Mouse (Mus musculus): ENCODE measurements at regions not wholly inside any gene's neighbourhood (a gene's known extent, or its start where the extent isn't known, plus 50 kb on each side); places are given as distances from the start of the nearest gene placed in this dataset.

GRCm38 (mm10) chr1:155041592-155041991, 57.8 kb downstream of the Ier5 start:
- 86% methylated on average over 5 of the region's 5 CpGs for WGBS
- Histone ChIP-seq H3K4me1 (replicated peaks; ENCODE audit: control insufficient read depth, insufficient read depth, low read length) (peaks cover 29% of the 10 kb centered on the region), H3K27ac (ENCODE audit: low read depth, low read length) (no peak overlapping the region), H3K4me3 (ENCODE audit: low read depth, low read length) (no peak overlapping the region), H3K36me3 (ENCODE audit: control insufficient read depth, insufficient read depth, low read length) (no peaks in the 10 kb centered on the region), H3K27me3 (replicated peaks; ENCODE audit: control insufficient read depth, insufficient read depth, low read length) (no peaks in the 10 kb centered on the region), H3K9ac (ENCODE audit: low read depth, low read length) (no peak overlapping the region), H3K9me3 (ENCODE audit: control insufficient read depth, low read length) (no peaks in the 10 kb centered on the region), H3K4me2 (no peak overlapping the region)
- ATAC-seq (replicated peaks; ENCODE audit: low FRiP score) (no peak), DNase-seq (ENCODE audit: low spot score) (no peak)

- Histone ChIP-seq H3K9ac (ENCODE audit: low read depth, low read length) (no peak overlapping the region), H3K4me1 (replicated peaks; ENCODE audit: control insufficient read depth, insufficient read depth, low read length) (peaks cover 35% of the 10 kb centered on the region), H3K27me3 (replicated peaks; ENCODE audit: control insufficient read depth, insufficient read depth, low read length) (no peaks in the 10 kb centered on the region), H3K27ac (ENCODE audit: low read depth, low read length) (peak overlapping the region; percentile 34), H3K4me2 (no peak overlapping the region), H3K36me3 (ENCODE audit: control insufficient read depth, insufficient read depth, low read length) (no peaks in the 10 kb centered on the region), H3K4me3 (ENCODE audit: low read depth, low read length) (no peak overlapping the region), H3K9me3 (ENCODE audit: control insufficient read depth, low read length) (no peaks in the 10 kb centered on the region)
- no peak for ATAC-seq (replicated peaks; ENCODE audit: low FRiP score)
- WGBS: 82% methylated on average over 1 of the region's 1 CpGs
- DNase-seq (ENCODE audit: low spot score): no peak
These were observed 58.5 kb downstream of the Ier5 start for GRCm38 (mm10) chr1:155040939-155041371.

GRCm38 (mm10) chr1:155040086-155040726, 59.2 kb downstream of the Ier5 start:
- 15% methylated on average over 8 of the region's 9 CpGs for WGBS
- H3K27ac ChIP-seq (ENCODE audit: low read depth, low read length): peak overlapping the region; percentile 93
- H3K4me1 ChIP-seq (replicated peaks; ENCODE audit: control insufficient read depth, insufficient read depth, low read length): peaks cover 37% of the 10 kb centered on the region
- no peak overlapping the region for H3K4me3 ChIP-seq (ENCODE audit: low read depth, low read length)
- peak overlapping the region; percentile 50 for H3K4me2 ChIP-seq
- H3K36me3 ChIP-seq (ENCODE audit: control insufficient read depth, insufficient read depth, low read length): no peaks in the 10 kb centered on the region
- H3K27me3 ChIP-seq (replicated peaks; ENCODE audit: control insufficient read depth, insufficient read depth, low read length): no peaks in the 10 kb centered on the region
- H3K9ac ChIP-seq (ENCODE audit: low read depth, low read length): peak overlapping the region; percentile 50; the same call in 1 of the 2 replicates
- no peaks in the 10 kb centered on the region for H3K9me3 ChIP-seq (ENCODE audit: control insufficient read depth, low read length)
- peak; percentile 63 for ATAC-seq (replicated peaks; ENCODE audit: low FRiP score)
- DNase-seq (ENCODE audit: low spot score): no peak

GRCm38 (mm10) chr1:155038631-155039625, 60.5 kb downstream of the Ier5 start:
- Histone ChIP-seq H3K36me3 (ENCODE audit: control insufficient read depth, insufficient read depth, low read length) (no peaks in the 10 kb centered on the region), H3K9ac (ENCODE audit: low read depth, low read length) (peak overlapping the region; percentile 55), H3K27ac (ENCODE audit: low read depth, low read length) (peak overlapping the region; percentile 93), H3K4me3 (ENCODE audit: low read depth, low read length) (no peak overlapping the region), H3K9me3 (ENCODE audit: control insufficient read depth, low read length) (no peaks in the 10 kb centered on the region), H3K4me2 (peak overlapping the region; percentile 50), H3K4me1 (replicated peaks; ENCODE audit: control insufficient read depth, insufficient read depth, low read length) (peaks cover 40% of the 10 kb centered on the region), H3K27me3 (replicated peaks; ENCODE audit: control insufficient read depth, insufficient read depth, low read length) (no peaks in the 10 kb centered on the region)
- ATAC-seq (replicated peaks; ENCODE audit: low FRiP score) (peak; percentile 95), DNase-seq (ENCODE audit: low spot score) (peak; percentile 48)
- 30% methylated on average over 11 of the region's 11 CpGs for WGBS

- no peaks in the 10 kb centered on the region for H3K9me3 ChIP-seq (ENCODE audit: control insufficient read depth, low read length)
- no peaks in the 10 kb centered on the region for H3K36me3 ChIP-seq (ENCODE audit: control insufficient read depth, insufficient read depth, low read length)
- ATAC-seq (replicated peaks; ENCODE audit: low FRiP score) (no peak), DNase-seq (ENCODE audit: low spot score) (no peak)
- H3K4me2 ChIP-seq: no peak overlapping the region
- no peaks in the 10 kb centered on the region for H3K27me3 ChIP-seq (replicated peaks; ENCODE audit: control insufficient read depth, insufficient read depth, low read length)
- WGBS: 83% methylated on average over 3 of the region's 3 CpGs
- H3K4me1 ChIP-seq (replicated peaks; ENCODE audit: control insufficient read depth, insufficient read depth, low read length): peaks cover 40% of the 10 kb centered on the region
- no peak overlapping the region for H3K27ac ChIP-seq (ENCODE audit: low read depth, low read length)
- no peak overlapping the region for H3K4me3 ChIP-seq (ENCODE audit: low read depth, low read length)
- no peak overlapping the region for H3K9ac ChIP-seq (ENCODE audit: low read depth, low read length)
These were observed 62.0 kb downstream of the Ier5 start for GRCm38 (mm10) chr1:155037479-155037878.

GRCm38 (mm10) chr1:155030908-155031307, 68.5 kb downstream of the Ier5 start:
- Histone ChIP-seq H3K36me3 (ENCODE audit: control insufficient read depth, insufficient read depth, low read length) (no peaks in the 10 kb centered on the region), H3K27ac (ENCODE audit: low read depth, low read length) (peak overlapping the region; percentile 75), H3K27me3 (replicated peaks; ENCODE audit: control insufficient read depth, insufficient read depth, low read length) (no peaks in the 10 kb centered on the region; the same call in 1 of the 2 replicates), H3K9me3 (ENCODE audit: control insufficient read depth, low read length) (no peaks in the 10 kb centered on the region), H3K4me2 (peak overlapping the region; percentile 19), H3K4me3 (ENCODE audit: low read depth, low read length) (no peak overlapping the region), H3K9ac (ENCODE audit: low read depth, low read length) (peak overlapping the region; percentile 30; the same call in 1 of the 2 replicates), H3K4me1 (replicated peaks; ENCODE audit: control insufficient read depth, insufficient read depth, low read length) (peaks cover 51% of the 10 kb centered on the region)
- DNase-seq (ENCODE audit: low spot score) (peak; percentile 57), ATAC-seq (replicated peaks; ENCODE audit: low FRiP score) (peak; percentile 84)
- WGBS: 6% methylated on average over 9 of the region's 9 CpGs

GRCm38 (mm10) chr1:155029195-155029879, 70.1 kb downstream of the Ier5 start:
- peak overlapping the region; percentile 43 for H3K27ac ChIP-seq (ENCODE audit: low read depth, low read length)
- peak overlapping the region; percentile 38 for H3K4me3 ChIP-seq (ENCODE audit: low read depth, low read length)
- H3K36me3 ChIP-seq (ENCODE audit: control insufficient read depth, insufficient read depth, low read length): no peaks in the 10 kb centered on the region
- peaks cover 47% of the 10 kb centered on the region for H3K4me1 ChIP-seq (replicated peaks; ENCODE audit: control insufficient read depth, insufficient read depth, low read length)
- H3K4me2 ChIP-seq: peak overlapping the region; percentile 71
- peak overlapping the region; percentile 60 for H3K9ac ChIP-seq (ENCODE audit: low read depth, low read length)
- ATAC-seq (replicated peaks; ENCODE audit: low FRiP score): no peak; the same call in 1 of the 2 replicates
- no peak for DNase-seq (ENCODE audit: low spot score)
- no peaks in the 10 kb centered on the region; the same call in 1 of the 2 replicates for H3K27me3 ChIP-seq (replicated peaks; ENCODE audit: control insufficient read depth, insufficient read depth, low read length)
- whole genome bisulfite sequencing: 37% methylated on average over 17 of the region's 17 CpGs
- H3K9me3 ChIP-seq (ENCODE audit: control insufficient read depth, low read length): no peaks in the 10 kb centered on the region

- Histone ChIP-seq H3K4me3 (ENCODE audit: low read depth, low read length) (peak overlapping the region; percentile 38), H3K4me1 (replicated peaks; ENCODE audit: control insufficient read depth, insufficient read depth, low read length) (peaks cover 47% of the 10 kb centered on the region), H3K9ac (ENCODE audit: low read depth, low read length) (peak overlapping the region; percentile 60), H3K36me3 (ENCODE audit: control insufficient read depth, insufficient read depth, low read length) (no peaks in the 10 kb centered on the region), H3K4me2 (peak overlapping the region; percentile 71), H3K27ac (ENCODE audit: low read depth, low read length) (peak overlapping the region; percentile 43), H3K27me3 (replicated peaks; ENCODE audit: control insufficient read depth, insufficient read depth, low read length) (no peaks in the 10 kb centered on the region; the same call in 1 of the 2 replicates), H3K9me3 (ENCODE audit: control insufficient read depth, low read length) (no peaks in the 10 kb centered on the region)
- WGBS: 19% methylated on average over 5 of the region's 5 CpGs
- ATAC-seq (replicated peaks; ENCODE audit: low FRiP score) (no peak), DNase-seq (ENCODE audit: low spot score) (no peak)
These were observed 70.7 kb downstream of the Ier5 start for GRCm38 (mm10) chr1:155028735-155029134.
